Mouse (Mus musculus): ENCODE measurements around the gene Mtus2.

GRCm38 (mm10) chr5:148224004-148224403, 266.9 kb downstream of the Mtus2 start:
- TF ChIP-seq CTCF (IDR thresholded peaks at IDR 0.05; ENCODE audit: low read depth, low read length) (no peak), POLR2A (IDR thresholded peaks at IDR 0.05; ENCODE audit: borderline replicate concordance, low read depth, low read length) (no peak)

All from bone marrow macrophage, adult 2 months (primary cell).